Mouse (Mus musculus) brain, embryonic 18.5 days (tissue): ENCODE results near the gene Chchd1.

Experiments
- DNase-seq: peaks from one replicate; pipeline ENCODE4 v3.0.0-alpha.2; 2012; ENCODE audit warnings: low read depth, low spot score

Chchd1 gene

GRCm38 (mm10) chr14:20702741-20703381 lies at the start of gene Chchd1:
TSS of gene Chchd1 (plus strand) at chr14:20703006.
- no peak for DNase-seq

GRCm38 (mm10) chr14:20654690-20655421 lies 48.0 kb upstream of the Chchd1 start:
- no peak for DNase-seq

GRCm38 (mm10) chr14:20655731-20656130 lies 47.1 kb upstream of the Chchd1 start:
- DNase-seq: no peak

- DNase-seq: no peak
Observed at GRCm38 (mm10) chr14:20656361-20656760, 46.4 kb upstream of the Chchd1 start, which contains the start of gene Myoz1. TSS of gene Myoz1 (minus strand) at chr14:20656540.

GRCm38 (mm10) chr14:20658326-20658725 lies 44.5 kb upstream of the Chchd1 start:
- peak; percentile 8 for DNase-seq

GRCm38 (mm10) chr14:20658902-20659301 lies 43.9 kb upstream of the Chchd1 start:
- DNase-seq: no peak

- no peak for DNase-seq
Observed at GRCm38 (mm10) chr14:20659687-20660086, 43.1 kb upstream of the Chchd1 start.

GRCm38 (mm10) chr14:20660827-20661660 lies 41.8 kb upstream of the Chchd1 start:
- DNase-seq: peak; percentile 89

- peak; percentile 10 for DNase-seq
Observed at GRCm38 (mm10) chr14:20661661-20662331, 41.0 kb upstream of the Chchd1 start.

- DNase-seq: no peak
Observed at GRCm38 (mm10) chr14:20662740-20663139, 40.1 kb upstream of the Chchd1 start.

GRCm38 (mm10) chr14:20663601-20664000 lies 39.2 kb upstream of the Chchd1 start:
- DNase-seq: no peak

GRCm38 (mm10) chr14:20664436-20664835 lies 38.4 kb upstream of the Chchd1 start:
- DNase-seq: no peak

GRCm38 (mm10) chr14:20667469-20667868 lies 35.3 kb upstream of the Chchd1 start:
- no peak for DNase-seq

GRCm38 (mm10) chr14:20668154-20668810 lies 34.5 kb upstream of the Chchd1 start, which contains the start of gene Synpo2l:
TSS of gene Synpo2l (minus strand) at chr14:20668354.
- DNase-seq: no peak

GRCm38 (mm10) chr14:20672990-20673389 lies 29.8 kb upstream of the Chchd1 start:
- DNase-seq: no peak

- DNase-seq: no peak
Observed at GRCm38 (mm10) chr14:20673735-20674063, 29.1 kb upstream of the Chchd1 start.

GRCm38 (mm10) chr14:20674064-20674833 lies 28.6 kb upstream of the Chchd1 start, which contains the start of gene Sec24c:
TSS of gene Sec24c (plus strand) at chr14:20674308.
- peak; percentile 97 for DNase-seq

GRCm38 (mm10) chr14:20677906-20678305 lies 24.9 kb upstream of the Chchd1 start:
- DNase-seq: no peak

- DNase-seq: no peak
Observed at GRCm38 (mm10) chr14:20681742-20682141, 21.1 kb upstream of the Chchd1 start.

GRCm38 (mm10) chr14:20682498-20682897 lies 20.3 kb upstream of the Chchd1 start:
- DNase-seq: no peak
